In the genomic region with DNA sequence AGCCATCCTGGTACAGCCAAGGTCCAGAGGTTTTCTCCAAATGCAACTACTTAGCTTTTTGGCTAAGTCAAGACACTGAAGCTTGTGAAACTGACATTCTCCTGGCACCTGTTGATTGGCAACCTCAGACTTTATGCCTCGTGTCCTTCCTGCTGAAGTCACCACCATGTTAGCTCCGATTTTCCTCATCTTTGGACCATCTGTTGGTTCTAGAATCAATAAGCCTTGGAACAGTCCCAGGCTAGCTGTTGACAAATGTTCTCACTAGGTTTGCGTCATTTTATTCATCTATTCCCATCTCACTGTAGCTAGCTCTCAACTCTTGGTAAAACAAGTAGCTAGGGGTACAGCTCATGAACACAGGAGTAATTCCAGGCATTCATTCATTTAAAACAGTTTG, we compare ENCODE assay signal across 26 mouse cellular contexts. TPM values are rescaled to one million over a fixed set of nuclear protein-coding genes. Genes with fewer than 3 reads are reported as not detected.
DNase-seq lines count a peak whose midpoint lies in the region; ATAC-seq and TF ChIP-seq lines count a peak whose summit lies in the region.
"Had no signal": no experiment of that assay in that cellular context is flagged by ENCODE, and none has a peak within 500 bp of the region (broad histone marks: within the 10 kb centered on the region; RNA-seq: fewer than 3 reads in every experiment).

No protein-coding gene starts in this region.

- H3K27me3 ChIP-seq in forebrain, postnatal 0 days (ENCODE audit: insufficient read depth, low read length) = no peaks in the 10 kb centered on the region
- no peaks in the 10 kb centered on the region for H3K27me3 ChIP-seq in forebrain, embryonic 16.5 days (replicated peaks; ENCODE audit: control insufficient read depth, insufficient read depth, low read length)
- no peaks in the 10 kb centered on the region for H3K27me3 ChIP-seq in kidney, embryonic 15.5 days
- H3K27me3 ChIP-seq: embryonic facial prominence, embryonic 12.5 days; embryonic facial prominence, embryonic 15.5 days; hindbrain, embryonic 13.5 days had no signal

- H3K4me3 ChIP-seq in forebrain, postnatal 0 days (ENCODE audit: low read depth, low read length) = no peak overlapping the region
- no peak overlapping the region for H3K4me3 ChIP-seq in forebrain, embryonic 16.5 days (replicated peaks; ENCODE audit: low read length)
- H3K4me3 ChIP-seq in layer of hippocampus, adult 2 months = no peak overlapping the region
- H3K4me3 ChIP-seq in kidney, embryonic 15.5 days (replicated peaks) = no peak overlapping the region
- H3K4me3 ChIP-seq: embryonic facial prominence, embryonic 12.5 days; embryonic facial prominence, embryonic 15.5 days; gastrocnemius, adult 2 months; hindbrain, embryonic 13.5 days had no signal

- no peak overlapping the region for H3K4me2 ChIP-seq in forebrain, postnatal 0 days (ENCODE audit: low read depth)
- H3K4me2 ChIP-seq in forebrain, embryonic 16.5 days (ENCODE audit: low read length) = no peak overlapping the region
- H3K4me2 ChIP-seq in kidney, embryonic 15.5 days = no peak overlapping the region
- H3K4me2 ChIP-seq: embryonic facial prominence, embryonic 12.5 days; embryonic facial prominence, embryonic 15.5 days; heart, embryonic 11.5 days; hindbrain, embryonic 13.5 days had no signal

- no peak overlapping the region for H3K27ac ChIP-seq in forebrain, postnatal 0 days (ENCODE audit: low read depth, low read length)
- no peak overlapping the region for H3K27ac ChIP-seq in forebrain, embryonic 16.5 days (ENCODE audit: low read length)
- peak overlapping the region; percentile 40; the same call in 1 of the 2 replicates for H3K27ac ChIP-seq in layer of hippocampus, adult 2 months
- no peak overlapping the region for H3K27ac ChIP-seq in kidney, embryonic 15.5 days
- H3K27ac ChIP-seq: embryonic facial prominence, embryonic 12.5 days; embryonic facial prominence, embryonic 15.5 days; gastrocnemius, adult 2 months; hindbrain, embryonic 13.5 days had no signal

- DNase-seq in forebrain, postnatal 0 days = no peak
- DNase-seq in layer of hippocampus, adult 2 months (ENCODE audit: low spot score in 2 of 2) = peak; percentile 48 to 60
- DNase-seq in layer of hippocampus, postnatal 25 days (ENCODE audit: extremely low spot score in 1 of 2, low spot score in 1 of 2) = no peak
- DNase-seq in brain, adult 2 months (ENCODE audit: low read depth, low spot score) = peak; percentile 52
- peak; percentile 67 for DNase-seq in layer of hippocampus, adult 9-11 months
- DNase-seq in frontal cortex, postnatal 25 days (ENCODE audit: low spot score in 2 of 2) = no peak
- DNase-seq: adrenal gland, adult 8-10 months; adrenal gland, postnatal 36 days; cerebellum, adult 11 months; cerebellum, adult 2 months; cerebellum, adult 9-11 months; cerebellum, postnatal 25 days; gastrocnemius, adult 2 months; gastrocnemius, postnatal 14 days; heart, adult 11 months had no signal

- peak; percentile 25; the same call in 1 of the 2 replicates for ATAC-seq in forebrain, postnatal 0 days
- ATAC-seq in forebrain, embryonic 16.5 days = no peak
- no peak for ATAC-seq in kidney, embryonic 15.5 days (replicated peaks; ENCODE audit: low FRiP score)
- ATAC-seq: activated CD4-positive, CD25-positive, alpha-beta regulatory T cell, adult 4 months; forebrain, embryonic 14.5 days; hindbrain, embryonic 16.5 days had no signal

- no peak for TF ChIP-seq CTCF in forebrain, postnatal 0 days (IDR thresholded peaks at IDR 0.05; ENCODE audit: low read depth)
- no peak for TF ChIP-seq CTCF in layer of hippocampus, adult 2 months (conservative IDR thresholded peaks at IDR 0.05)

- 68% methylated on average over 3 of the region's 3 CpGs for WGBS in forebrain, postnatal 0 days
- WGBS in forebrain, embryonic 16.5 days = 85% methylated on average over 3 of the region's 3 CpGs
- 85% methylated on average over 3 of the region's 3 CpGs for WGBS in kidney, embryonic 15.5 days

- no peaks in the 10 kb centered on the region for H3K9me3 ChIP-seq in forebrain, postnatal 0 days (ENCODE audit: low read length)
- H3K9me3 ChIP-seq in forebrain, embryonic 16.5 days (ENCODE audit: control insufficient read depth, low read length) = no peaks in the 10 kb centered on the region
- H3K9me3 ChIP-seq in kidney, embryonic 15.5 days (replicated peaks) = no peaks in the 10 kb centered on the region
- H3K9me3 ChIP-seq: embryonic facial prominence, embryonic 12.5 days; embryonic facial prominence, embryonic 15.5 days; hindbrain, embryonic 13.5 days had no signal

- no peaks in the 10 kb centered on the region for H3K36me3 ChIP-seq in forebrain, postnatal 0 days (ENCODE audit: insufficient read depth)
- H3K36me3 ChIP-seq in forebrain, embryonic 16.5 days (ENCODE audit: control insufficient read depth, insufficient read depth) = no peaks in the 10 kb centered on the region
- H3K36me3 ChIP-seq in kidney, embryonic 15.5 days = no peaks in the 10 kb centered on the region
- H3K36me3 ChIP-seq: embryonic facial prominence, embryonic 12.5 days; embryonic facial prominence, embryonic 15.5 days; hindbrain, embryonic 13.5 days had no signal

- H3K4me1 ChIP-seq in forebrain, postnatal 0 days (ENCODE audit: insufficient read depth) = no peaks in the 10 kb centered on the region
- no peaks in the 10 kb centered on the region for H3K4me1 ChIP-seq in forebrain, embryonic 16.5 days (replicated peaks; ENCODE audit: control insufficient read depth, insufficient read depth, low read length)
- no peaks in the 10 kb centered on the region for H3K4me1 ChIP-seq in kidney, embryonic 15.5 days
- H3K4me1 ChIP-seq: embryonic facial prominence, embryonic 12.5 days; embryonic facial prominence, embryonic 15.5 days; hindbrain, embryonic 13.5 days had no signal

- H3K9ac ChIP-seq in forebrain, postnatal 0 days = no peak overlapping the region
- H3K9ac ChIP-seq in forebrain, embryonic 16.5 days (replicated peaks; ENCODE audit: low read depth, low read length) = no peak overlapping the region
- no peak overlapping the region for H3K9ac ChIP-seq in kidney, embryonic 15.5 days
- H3K9ac ChIP-seq: embryonic facial prominence, embryonic 12.5 days; embryonic facial prominence, embryonic 15.5 days; hindbrain, embryonic 13.5 days had no signal

RNA-seq across cellular contexts. Expression of a gene that starts 51.3 kb away (rescaled TPM):
- total RNA-seq in forebrain, postnatal 0 days (2014; rRNA removed) = 103 and 121 TPM in 2 replicates
- 48.9 and 92.7 TPM in 2 replicates for polyA plus RNA-seq in forebrain, postnatal 0 days (2015; fragmentation: Nextera tagmentation; extraction: Ambion mirVana)
- polyA plus RNA-seq in forebrain, embryonic 16.5 days (2015; fragmentation: Nextera tagmentation; extraction: Ambion mirVana) = 60.5 and 75.1 TPM in 2 replicates
- total RNA-seq in layer of hippocampus, adult 2 months (2021) = 100 to 1,000 TPM; 751 TPM
- 100 to 1,000 TPM; 673 to 728 TPM for total RNA-seq in layer of hippocampus, postnatal 25 days (2021)
- 0.76 and 2.0 TPM in 2 replicates for polyA plus RNA-seq in kidney, embryonic 15.5 days (2015; fragmentation: Nextera tagmentation; extraction: Ambion mirVana)
- total RNA-seq: common myeloid progenitor, adult 5-6 weeks; hematopoietic stem cell, adult 5-6 weeks had no signal
- polyA plus RNA-seq: activated CD4-positive, CD25-positive, alpha-beta regulatory T cell, adult 4 months had no signal

Comparison
In these comparisons a context has a peak if more than half of its experiments do, and no peak if none do; other contexts are left out.
1. DNase-seq: peak in layer of hippocampus, adult 2 months (2 of 2), brain, adult 2 months (single experiment) and layer of hippocampus, adult 9-11 months (single experiment); none in forebrain, postnatal 0 days (single experiment), layer of hippocampus, postnatal 25 days (0 of 2) and frontal cortex, postnatal 25 days (0 of 2).